Mouse (Mus musculus): ENCODE measurements around the gene Trim30a. TPM values are rescaled to one million over a fixed set of nuclear protein-coding genes. Genes with fewer than 3 reads are reported as not detected.
A peak's percentile ranks its signal among the peaks of the same experiment; 100 is the strongest.

Trim30a gene
- polyA plus RNA-seq, 1 experiment, result 0.81 TPM

DNA sequence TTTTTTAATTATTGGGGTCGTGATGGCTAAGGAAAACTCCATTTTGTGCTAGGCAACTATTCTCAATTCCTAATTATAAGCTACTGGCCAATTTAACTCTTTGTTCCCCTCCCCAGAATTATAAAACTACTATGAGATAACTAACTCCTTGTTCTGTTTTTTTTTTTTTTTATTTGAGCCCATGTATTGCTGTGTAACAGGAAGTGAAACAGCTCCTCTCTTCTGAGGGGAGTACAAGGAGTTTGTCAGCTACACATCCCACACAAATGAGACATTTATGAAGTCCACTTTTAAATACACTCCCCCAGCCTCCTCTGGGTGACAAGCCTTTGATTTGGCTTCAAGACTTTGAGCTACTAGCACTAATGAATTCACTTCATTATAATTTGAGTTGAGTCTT, 66.5 kb downstream of the Trim30a start:
- no peak overlapping the region for H3K4me3 ChIP-seq (replicated peaks)
- no peaks in the 10 kb centered on the region for H3K9me3 ChIP-seq
- TF ChIP-seq FLI1 (IDR thresholded peaks at IDR 0.05; ENCODE audit: low read length) (no peak), GATA1 (IDR thresholded peaks at IDR 0.05; ENCODE audit: borderline replicate concordance, low read length) (no peak)
- H3K4me1 ChIP-seq, result peaks cover 18% of the 10 kb centered on the region
- no peaks in the 10 kb centered on the region for H3K27me3 ChIP-seq (replicated peaks)
- H3K36me3 ChIP-seq (replicated peaks; ENCODE audit: low read length), result no peaks in the 10 kb centered on the region

DNA sequence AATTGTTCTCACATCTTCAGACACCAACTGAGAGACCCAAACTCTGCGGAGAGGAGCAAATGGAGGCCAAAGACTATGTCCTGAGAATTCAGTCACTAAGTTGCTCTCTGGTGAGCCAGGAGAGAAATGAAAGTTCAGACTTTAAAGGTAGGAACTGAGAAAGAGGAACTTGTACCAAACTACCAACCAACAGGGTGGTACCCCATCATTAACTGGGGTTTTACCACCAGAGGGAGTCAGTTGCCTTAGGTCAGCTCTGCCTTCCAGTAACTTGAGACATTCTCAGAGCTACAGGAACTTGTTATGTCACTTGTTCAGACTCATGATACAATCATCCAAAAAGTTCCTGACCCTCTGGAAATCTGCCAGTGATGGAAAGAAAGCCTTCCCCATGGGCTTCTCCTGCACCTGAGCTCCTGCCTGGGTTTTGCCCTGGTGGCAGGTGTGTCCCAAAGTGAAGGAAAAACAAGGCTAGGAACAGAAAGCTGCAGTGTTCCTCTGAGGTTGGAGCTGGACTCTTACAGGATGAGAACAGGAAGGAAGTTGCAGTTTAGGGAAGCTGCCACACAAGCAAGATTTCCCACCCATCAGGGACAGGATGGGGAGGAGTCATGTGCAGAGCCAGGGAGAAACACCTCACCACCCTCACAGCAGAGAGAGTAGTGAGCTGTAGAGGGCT, 95.1 kb downstream of the Trim30a start, which contains the start of gene Trim30b:
Gene Trim30b, minus strand, starts transcription at position 149 of the 679 bp plus-strand sequence.
- Histone ChIP-seq H3K4me3 (replicated peaks) (peak within 1 kb of the TSS; percentile 59), H3K9me3 (no peaks in the 10 kb centered on the region), H3K4me1 (peaks cover 16% of the 10 kb centered on the region), H3K36me3 (replicated peaks; ENCODE audit: low read length) (no peaks in the 10 kb centered on the region), H3K27me3 (replicated peaks) (no peaks in the 10 kb centered on the region)
- no peak for TF ChIP-seq GATA1 (IDR thresholded peaks at IDR 0.05; ENCODE audit: borderline replicate concordance, low read length)
- no peak for TF ChIP-seq FLI1 (IDR thresholded peaks at IDR 0.05; ENCODE audit: low read length)

DNA sequence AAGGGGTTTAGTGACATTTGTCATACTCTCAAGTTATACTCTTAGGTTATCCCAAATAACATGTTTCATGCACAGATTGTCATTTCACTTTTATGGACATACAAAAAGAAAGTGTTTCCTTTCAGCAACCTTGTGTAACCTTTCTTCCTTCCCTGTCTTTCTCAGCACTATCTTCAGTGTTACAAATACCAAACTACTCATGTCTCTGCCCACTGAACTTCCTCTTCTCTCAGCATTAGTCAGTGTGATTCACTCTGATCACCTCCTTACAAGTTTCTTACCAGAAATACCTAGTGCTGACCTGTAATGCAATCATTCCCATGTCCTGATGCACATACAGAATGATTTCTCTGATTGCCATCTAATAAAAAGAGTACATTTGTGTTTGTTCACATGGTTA, 98.7 kb downstream of the Trim30a start:
- TF ChIP-seq FLI1 (IDR thresholded peaks at IDR 0.05; ENCODE audit: low read length) (no peak), GATA1 (IDR thresholded peaks at IDR 0.05; ENCODE audit: borderline replicate concordance, low read length) (no peak)
- Histone ChIP-seq H3K36me3 (replicated peaks; ENCODE audit: low read length) (no peaks in the 10 kb centered on the region), H3K4me3 (replicated peaks) (no peak overlapping the region), H3K27me3 (replicated peaks) (no peaks in the 10 kb centered on the region), H3K4me1 (peaks cover 18% of the 10 kb centered on the region), H3K9me3 (no peaks in the 10 kb centered on the region)

Other genes with a start within 250 kb of the Trim30a start
- gene Trim6, start 246.4 kb downstream of the Trim30a start, polyA plus RNA-seq (2012; ENCODE audit: insufficient read depth, low replicate concordance), result 0.39 and 1.5 TPM in 2 replicates
- gene Trim34a, start 220.7 kb downstream of the Trim30a start, polyA plus RNA-seq (2012; ENCODE audit: insufficient read depth, low replicate concordance), result 0.30 TPM in 1 of 2 replicates, not detected in the other
- 0.08 TPM in 1 of 2 replicates, not detected in the other for gene Trim5, start 177.1 kb downstream of the Trim30a start, polyA plus RNA-seq (2012; ENCODE audit: insufficient read depth, low replicate concordance)
- gene Trim12a, start 149.7 kb downstream of the Trim30a start, polyA plus RNA-seq (2012; ENCODE audit: insufficient read depth, low replicate concordance), result not detected in 2 replicates
- 0.28 TPM in 1 of 2 replicates, not detected in the other for gene Trim34b, start 135.7 kb downstream of the Trim30a start, polyA plus RNA-seq (2012; ENCODE audit: insufficient read depth, low replicate concordance)
- 0.27 TPM in 1 of 2 replicates, not detected in the other for gene Trim12c, start 111.8 kb downstream of the Trim30a start, polyA plus RNA-seq (2012; ENCODE audit: insufficient read depth, low replicate concordance)
- gene Trim30b, start 95.3 kb downstream of the Trim30a start, polyA plus RNA-seq (2012; ENCODE audit: insufficient read depth, low replicate concordance), result 0.04 TPM in 1 of 2 replicates, not detected in the other
- not detected in 2 replicates for gene Trim30c, start 64.4 kb downstream of the Trim30a start, polyA plus RNA-seq (2012; ENCODE audit: insufficient read depth, low replicate concordance)
- 0.09 TPM in 1 of 2 replicates, not detected in the other for gene Trim30d, start 42.7 kb upstream of the Trim30a start, polyA plus RNA-seq (2012; ENCODE audit: insufficient read depth, low replicate concordance)
- gene Olfr651, start 84.9 kb upstream of the Trim30a start, polyA plus RNA-seq (2012; ENCODE audit: insufficient read depth, low replicate concordance), result not detected in 2 replicates
- gene Olfr652, start 95.7 kb upstream of the Trim30a start, polyA plus RNA-seq (2012; ENCODE audit: insufficient read depth, low replicate concordance), result not detected in 2 replicates
- gene Olfr653, start 112.1 kb upstream of the Trim30a start, polyA plus RNA-seq (2012; ENCODE audit: insufficient read depth, low replicate concordance), result not detected in 2 replicates
- gene Olfr654, start 121.8 kb upstream of the Trim30a start, polyA plus RNA-seq (2012; ENCODE audit: insufficient read depth, low replicate concordance), result not detected in 2 replicates
- gene Olfr655, start 136.6 kb upstream of the Trim30a start, polyA plus RNA-seq (2012; ENCODE audit: insufficient read depth, low replicate concordance), result not detected in 2 replicates
- gene Olfr656, start 148.8 kb upstream of the Trim30a start, polyA plus RNA-seq (2012; ENCODE audit: insufficient read depth, low replicate concordance), result not detected in 2 replicates
- not detected in 2 replicates for gene Olfr657, start 159.6 kb upstream of the Trim30a start, polyA plus RNA-seq (2012; ENCODE audit: insufficient read depth, low replicate concordance)
- not detected in 2 replicates for gene Olfr658, start 182.1 kb upstream of the Trim30a start, polyA plus RNA-seq (2012; ENCODE audit: insufficient read depth, low replicate concordance)
- not detected in 2 replicates for gene Olfr659, start 201.6 kb upstream of the Trim30a start, polyA plus RNA-seq (2012; ENCODE audit: insufficient read depth, low replicate concordance)
- gene Olfr661, start 221.3 kb upstream of the Trim30a start, polyA plus RNA-seq (2012; ENCODE audit: insufficient read depth, low replicate concordance), result not detected in 2 replicates

All from megakaryocyte, embryonic 14.5 days (primary cell).